Mouse (Mus musculus) ES-Bruce4 (cell line): Measurements from ENCODE around the gene Cabcoco1. TPM values are rescaled to one million over a fixed set of nuclear protein-coding genes. Genes with fewer than 3 reads are reported as not detected.

Experiments used
- H3K27ac ChIP-seq: 2 replicates; pipeline ENCODE4 v1.5.1; 2012; ENCODE audit warnings: low read length, inconsistent platforms; ENCODE audit not compliant: insufficient read depth
- H3K27me3 ChIP-seq: 2 replicates; pipeline ENCODE4 v1.6.1; 2012; ENCODE audit warnings: mild to moderate bottlenecking, low read length, inconsistent platforms; ENCODE audit not compliant: control insufficient read depth, poor library complexity, insufficient read depth, severe bottlenecking
- H3K36me3 ChIP-seq: 2 replicates; pipeline ENCODE4 v1.6.1; 2012; ENCODE audit warnings: inconsistent platforms, mild to moderate bottlenecking, low read length, moderate library complexity; ENCODE audit not compliant: control insufficient read depth, poor library complexity, insufficient read depth, severe bottlenecking
- H3K4me1 ChIP-seq: one replicate; pipeline ENCODE4 v1.8.1; 2011; ENCODE audit warnings: low read length; ENCODE audit not compliant: control insufficient read depth, insufficient read depth
- H3K4me3 ChIP-seq: 2 replicates; pipeline ENCODE4 v1.5.1; 2011; ENCODE audit warnings: low read depth, mild to moderate bottlenecking, low read length
- H3K9ac ChIP-seq: 2 replicates; pipeline ENCODE4 v1.6.1; 2012; ENCODE audit warnings: low read depth, mild to moderate bottlenecking, inconsistent platforms; ENCODE audit not compliant: poor library complexity, severe bottlenecking
- H3K9me3 ChIP-seq: replicated peaks from 2 replicates; pipeline ENCODE4 v1.6.1; 2012; ENCODE audit warnings: mild to moderate bottlenecking, low read length, inconsistent platforms; ENCODE audit not compliant: control insufficient read depth, poor library complexity, insufficient read depth, severe bottlenecking
- CTCF ChIP-seq: IDR thresholded peaks from one replicate; pipeline ENCODE4 v1.8.1; 2011; ENCODE audit warnings: low read depth, low read length
- EP300 ChIP-seq: IDR thresholded peaks from 2 replicates; pipeline ENCODE4 v1.6.1; 2011; ENCODE audit warnings: low read depth, low read length; ENCODE audit not compliant: insufficient read depth
- POLR2A ChIP-seq: IDR thresholded peaks from one replicate; pipeline ENCODE4 v1.8.1; 2011; ENCODE audit warnings: low read length; ENCODE audit not compliant: insufficient read depth
- polyA plus RNA-seq: library from polyadenylated mRNA; stranded (reverse); fragments of >200 nt; gene quantifications from 2 replicates; pipeline ENCODE4 v1.2.4, GENCODE M21; 2011; ENCODE audit warnings: low read depth; ENCODE audit not compliant: missing spikeins, insufficient read depth, insufficient read length

Cabcoco1 gene
- polyA plus RNA-seq, 1 experiment: not detected

DNA sequence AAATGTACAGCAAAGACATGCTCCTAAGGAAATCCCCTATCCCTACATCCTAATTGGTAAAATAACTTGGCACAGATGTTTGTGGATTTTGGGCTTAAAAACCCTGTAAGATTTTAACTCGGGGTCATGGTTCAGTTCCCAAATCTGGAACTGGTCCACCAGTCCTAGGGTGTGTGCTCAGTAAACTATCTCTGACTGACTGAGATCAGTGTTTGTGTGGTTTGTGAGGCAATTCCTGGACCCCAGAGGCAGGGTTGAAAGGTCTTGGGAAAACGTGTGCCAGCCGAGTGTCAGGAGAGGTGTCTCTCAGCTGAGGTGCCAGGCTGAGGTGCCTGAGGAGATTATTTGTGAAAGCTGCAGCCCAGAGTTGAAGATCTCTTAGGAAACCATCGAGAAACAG lies 19.6 kb downstream of the Cabcoco1 start:
- Histone ChIP-seq H3K4me3 (no peak overlapping the region), H3K36me3 (no peaks in the 10 kb centered on the region), H3K9ac (no peak overlapping the region), H3K27ac (no peak overlapping the region), H3K4me1 (no peaks in the 10 kb centered on the region), H3K27me3 (no peaks in the 10 kb centered on the region), H3K9me3 (no peaks in the 10 kb centered on the region)
- TF ChIP-seq EP300: no peak
- TF ChIP-seq POLR2A: no peak
- no peak for TF ChIP-seq CTCF

DNA sequence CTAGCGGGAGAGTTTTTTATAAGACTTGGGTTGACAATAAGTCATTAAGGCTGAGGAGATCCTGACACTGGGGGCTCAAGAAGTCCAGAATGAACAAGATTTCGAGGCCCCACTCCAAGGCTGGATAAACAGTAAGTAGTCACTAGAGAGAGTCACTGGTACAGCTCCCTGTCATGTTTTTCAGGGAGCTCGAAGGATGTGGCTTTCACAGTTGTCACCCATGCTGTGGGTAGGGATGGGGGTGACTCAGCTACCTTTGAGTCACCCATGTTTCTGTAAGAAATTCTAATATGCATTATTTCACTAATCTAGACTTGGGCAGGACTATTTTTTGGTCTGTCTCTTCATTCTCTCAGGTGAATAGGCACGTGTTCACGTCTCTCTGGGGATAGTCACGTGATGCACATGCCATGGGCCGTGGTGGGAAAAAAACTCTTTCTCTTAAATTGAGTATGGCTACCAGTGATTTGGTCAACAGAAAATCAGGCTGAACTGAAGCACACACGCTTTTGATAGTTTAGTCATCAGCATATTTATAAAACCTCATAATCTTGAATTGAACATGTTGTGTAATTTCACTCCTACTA lies 29.2 kb downstream of the Cabcoco1 start:
- Histone ChIP-seq H3K27ac (no peak overlapping the region), H3K9ac (no peak overlapping the region), H3K9me3 (no peaks in the 10 kb centered on the region), H3K36me3 (no peaks in the 10 kb centered on the region), H3K27me3 (no peaks in the 10 kb centered on the region), H3K4me1 (no peaks in the 10 kb centered on the region), H3K4me3 (no peak overlapping the region)
- TF ChIP-seq POLR2A (no peak), EP300 (no peak), CTCF (no peak)

DNA sequence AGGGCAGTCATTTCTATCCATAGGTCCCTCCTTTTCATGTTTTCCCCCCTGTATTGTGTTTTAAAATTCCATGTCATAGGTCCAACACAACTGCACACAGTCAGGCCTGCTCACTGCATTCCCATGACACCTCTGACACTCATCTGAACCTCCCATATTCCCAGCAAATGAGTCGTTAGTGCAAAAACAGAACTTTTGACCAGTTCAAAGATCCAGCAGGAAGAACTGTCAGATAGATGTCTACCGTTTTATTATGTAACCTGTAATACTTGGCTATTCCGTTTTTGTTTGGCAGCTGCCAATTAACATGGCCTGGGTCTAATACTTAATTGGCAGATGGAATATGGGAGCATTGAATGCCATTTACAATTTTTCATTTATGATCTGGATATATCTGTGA lies 34.0 kb downstream of the Cabcoco1 start:
- no peak overlapping the region for H3K9ac ChIP-seq
- no peak overlapping the region for H3K4me3 ChIP-seq
- TF ChIP-seq CTCF: no peak
- TF ChIP-seq POLR2A: no peak
- TF ChIP-seq EP300: no peak
- H3K4me1 ChIP-seq: no peaks in the 10 kb centered on the region
- H3K36me3 ChIP-seq: no peaks in the 10 kb centered on the region
- H3K27me3 ChIP-seq: no peaks in the 10 kb centered on the region
- H3K27ac ChIP-seq: no peak overlapping the region
- peaks cover 6% of the 10 kb centered on the region; the same call in 1 of the 2 replicates for H3K9me3 ChIP-seq

DNA sequence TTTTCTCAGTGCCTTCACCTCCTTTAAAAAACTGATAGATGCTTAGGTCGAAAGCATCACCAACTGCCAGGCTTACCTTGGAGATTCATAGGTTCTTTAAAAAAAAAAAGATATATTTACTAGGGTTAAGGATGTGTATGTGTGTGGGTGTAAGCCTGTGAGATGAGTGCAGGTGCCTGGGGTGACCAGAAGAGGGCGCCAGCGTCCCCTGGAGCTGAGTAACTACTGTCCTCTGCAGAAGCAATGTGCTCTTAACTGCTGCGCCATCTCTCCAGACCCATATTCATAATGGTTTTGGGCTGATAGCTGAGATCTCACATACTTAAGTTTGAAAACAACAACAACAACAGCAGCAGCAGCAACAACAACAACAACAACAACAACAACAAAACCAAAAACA lies 35.5 kb downstream of the Cabcoco1 start:
- H3K4me1 ChIP-seq: no peaks in the 10 kb centered on the region
- H3K27ac ChIP-seq: no peak overlapping the region
- no peak overlapping the region for H3K4me3 ChIP-seq
- H3K9ac ChIP-seq: no peak overlapping the region
- H3K36me3 ChIP-seq: no peaks in the 10 kb centered on the region
- no peaks in the 10 kb centered on the region for H3K27me3 ChIP-seq
- H3K9me3 ChIP-seq: peaks cover 6% of the 10 kb centered on the region; the same call in 1 of the 2 replicates
- TF ChIP-seq EP300 (no peak), CTCF (peak; percentile 30)

DNA sequence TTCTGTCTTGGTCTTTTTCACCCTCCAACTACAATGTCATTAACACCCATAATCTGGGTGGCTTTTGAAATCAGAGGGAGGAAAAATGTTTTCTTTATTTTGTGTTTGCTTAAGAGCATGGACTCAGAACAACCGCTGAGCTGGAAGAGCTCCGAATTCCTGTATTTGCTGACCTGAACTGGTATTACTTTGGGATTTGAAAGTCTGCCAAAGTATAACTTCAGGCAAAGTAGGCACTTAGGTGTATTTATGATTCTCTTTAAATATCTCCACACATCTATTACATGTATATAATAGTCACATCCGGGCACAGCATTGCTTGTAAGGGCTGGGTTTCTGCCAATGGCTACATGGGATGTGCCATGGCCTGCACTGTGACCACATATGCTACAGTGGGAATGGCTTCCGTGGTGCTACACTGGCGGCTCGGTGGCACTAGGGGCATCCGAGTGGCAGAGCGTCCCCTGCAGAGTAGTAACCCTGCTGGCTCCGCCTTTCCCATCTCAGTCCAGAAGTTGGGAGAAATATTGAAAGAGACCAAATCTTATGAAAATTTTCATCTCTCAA lies 37.0 kb downstream of the Cabcoco1 start:
- no peak overlapping the region for H3K9ac ChIP-seq
- TF ChIP-seq POLR2A (no peak), EP300 (no peak), CTCF (no peak)
- H3K4me3 ChIP-seq: no peak overlapping the region
- no peaks in the 10 kb centered on the region for H3K4me1 ChIP-seq
- H3K27ac ChIP-seq: no peak overlapping the region
- no peaks in the 10 kb centered on the region for H3K27me3 ChIP-seq
- H3K9me3 ChIP-seq: peaks cover 6% of the 10 kb centered on the region; the same call in 1 of the 2 replicates
- H3K36me3 ChIP-seq: no peaks in the 10 kb centered on the region

DNA sequence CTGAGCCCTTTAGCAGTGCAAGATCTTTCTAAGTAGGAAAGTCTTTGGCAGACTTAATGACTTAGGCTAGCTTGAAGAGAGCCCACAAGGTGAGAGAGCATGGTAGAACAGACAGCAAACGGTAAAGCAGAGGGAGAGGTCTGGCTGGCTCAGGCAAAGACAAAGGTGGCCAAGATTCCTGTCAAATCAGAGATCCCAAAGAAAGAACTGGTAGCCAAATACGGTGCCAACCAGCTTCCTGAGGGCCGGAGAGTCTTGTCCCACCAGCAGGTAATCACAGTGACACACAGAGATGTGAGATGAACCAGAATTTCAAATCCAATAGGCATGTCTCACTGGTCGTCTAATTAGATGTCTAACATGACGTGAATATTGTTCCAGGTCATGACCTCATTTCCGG lies 40.6 kb downstream of the Cabcoco1 start:
- Histone ChIP-seq H3K4me1 (no peaks in the 10 kb centered on the region), H3K27ac (no peak overlapping the region)
- TF ChIP-seq POLR2A (no peak), EP300 (no peak), CTCF (no peak)

More for the DNA sequence above, 40.6 kb downstream of the Cabcoco1 start:
- no peaks in the 10 kb centered on the region for H3K36me3 ChIP-seq
- no peak overlapping the region for H3K4me3 ChIP-seq
- H3K27me3 ChIP-seq: no peaks in the 10 kb centered on the region
- H3K9me3 ChIP-seq: 0 out of 2 replicates have a peak, but pooled peaks cover under 1% of the 10 kb centered on the region
- no peak overlapping the region for H3K9ac ChIP-seq
